Mouse (Mus musculus): Measurements from ENCODE around the gene Dnah11. TPM values are rescaled to one million over a fixed set of nuclear protein-coding genes. Genes with fewer than 3 reads are reported as not detected.
"Not testable (repeated sequence)": the region's sequence is repeated elsewhere in the genome, so short reads cannot be mapped to it uniquely, and the experiment has no call there.

Dnah11 gene
- polyA plus RNA-seq, 1 experiment from 2014 or later: 0.74 TPM

- H3K27me3 ChIP-seq (ENCODE audit: control insufficient read depth, insufficient read depth, low read length); H3K9me3 ChIP-seq (ENCODE audit: control insufficient read depth, low read length); H3K27ac ChIP-seq; H3K4me1 ChIP-seq (replicated peaks; ENCODE audit: control insufficient read depth, insufficient read depth, low read length); H3K36me3 ChIP-seq (replicated peaks; ENCODE audit: control insufficient read depth, insufficient read depth); ATAC-seq (ENCODE audit: low FRiP score); H3K4me3 ChIP-seq (replicated peaks; ENCODE audit: low read length); DNase-seq (ENCODE audit: low spot score); H3K4me2 ChIP-seq (replicated peaks); H3K9ac ChIP-seq: not testable (repeated sequence)
- WGBS: 74% methylated on average over 4 of the region's 4 CpGs
These were observed 293.5 kb downstream of the Dnah11 start for GRCm38 (mm10) chr12:117905232-117905840.

DNA sequence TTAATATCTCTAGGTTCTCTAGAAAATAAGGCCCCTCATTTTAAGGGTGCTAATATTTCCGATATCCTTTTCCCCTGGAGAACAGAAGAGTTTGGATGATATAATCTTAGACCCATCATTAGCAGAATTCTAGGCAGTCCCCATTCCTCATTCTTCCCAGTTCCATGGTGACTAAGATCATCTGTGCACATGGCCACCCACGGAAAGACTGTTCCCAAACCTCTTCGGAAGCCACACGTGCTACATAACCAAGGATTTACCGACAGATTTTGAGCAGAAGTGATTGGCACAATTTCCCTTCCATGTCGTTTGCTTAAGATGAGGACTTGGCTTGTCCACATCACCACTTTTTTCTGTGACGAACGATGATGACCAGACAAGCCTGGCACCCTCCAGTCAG is 295.2 kb downstream of the Dnah11 start:
- Histone ChIP-seq H3K9ac (no peak overlapping the region), H3K9me3 (ENCODE audit: control insufficient read depth, low read length) (no peaks in the 10 kb centered on the region), H3K4me1 (replicated peaks; ENCODE audit: control insufficient read depth, insufficient read depth, low read length) (no peaks in the 10 kb centered on the region), H3K27ac (no peak overlapping the region), H3K4me3 (replicated peaks; ENCODE audit: low read length) (no peak overlapping the region), H3K36me3 (replicated peaks; ENCODE audit: control insufficient read depth, insufficient read depth) (no peaks in the 10 kb centered on the region), H3K4me2 (replicated peaks) (no peak overlapping the region), H3K27me3 (ENCODE audit: control insufficient read depth, insufficient read depth, low read length) (no peaks in the 10 kb centered on the region)
- DNase-seq (ENCODE audit: low spot score): no peak
- WGBS: 90% methylated on average over 8 of the region's 8 CpGs
- no peak for ATAC-seq (ENCODE audit: low FRiP score)

GRCm38 (mm10) chr12:117901352-117901751 is 297.5 kb downstream of the Dnah11 start:
- H3K4me3 ChIP-seq (replicated peaks; ENCODE audit: low read length); H3K9ac ChIP-seq; ATAC-seq (ENCODE audit: low FRiP score); H3K4me1 ChIP-seq (replicated peaks; ENCODE audit: control insufficient read depth, insufficient read depth, low read length); DNase-seq (ENCODE audit: low spot score); H3K9me3 ChIP-seq (ENCODE audit: control insufficient read depth, low read length); H3K27ac ChIP-seq; H3K4me2 ChIP-seq (replicated peaks); H3K36me3 ChIP-seq (replicated peaks; ENCODE audit: control insufficient read depth, insufficient read depth); H3K27me3 ChIP-seq (ENCODE audit: control insufficient read depth, insufficient read depth, low read length): not testable (repeated sequence)
- WGBS: 52% methylated on average over 1 of the region's 4 CpGs

- H3K4me2 ChIP-seq (replicated peaks); H3K36me3 ChIP-seq (replicated peaks; ENCODE audit: control insufficient read depth, insufficient read depth); H3K27ac ChIP-seq; H3K9me3 ChIP-seq (ENCODE audit: control insufficient read depth, low read length); H3K9ac ChIP-seq; DNase-seq (ENCODE audit: low spot score); ATAC-seq (ENCODE audit: low FRiP score); H3K4me1 ChIP-seq (replicated peaks; ENCODE audit: control insufficient read depth, insufficient read depth, low read length); H3K27me3 ChIP-seq (ENCODE audit: control insufficient read depth, insufficient read depth, low read length); H3K4me3 ChIP-seq (replicated peaks; ENCODE audit: low read length): not testable (repeated sequence)
- no CpG with 5 or more reads among the region's 4 CpGs for WGBS
These were observed 298.0 kb downstream of the Dnah11 start for GRCm38 (mm10) chr12:117900798-117901197.

DNA sequence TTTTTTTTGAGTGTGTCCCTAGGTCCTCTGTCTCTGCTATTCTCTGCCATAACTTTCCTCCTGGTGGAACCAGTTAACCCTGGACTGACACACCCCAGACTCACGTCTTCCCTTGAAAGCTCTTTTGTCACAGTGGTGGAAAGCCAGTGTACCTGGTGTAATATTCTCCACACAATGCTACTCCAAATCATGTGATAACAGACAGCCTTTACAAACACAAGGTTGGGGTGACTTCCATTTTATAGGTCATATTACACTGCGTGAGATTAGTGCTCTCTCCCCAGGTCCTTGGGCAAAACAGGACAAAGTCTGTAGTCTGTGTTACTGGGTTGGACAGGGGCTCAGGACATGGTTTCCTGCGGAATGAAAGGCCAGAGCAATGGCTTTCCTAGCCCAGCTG is 311.4 kb downstream of the Dnah11 start:
- Histone ChIP-seq H3K4me2 (replicated peaks) (no peak overlapping the region), H3K4me3 (replicated peaks; ENCODE audit: low read length) (no peak overlapping the region), H3K27me3 (ENCODE audit: control insufficient read depth, insufficient read depth, low read length) (no peaks in the 10 kb centered on the region), H3K9ac (no peak overlapping the region), H3K27ac (no peak overlapping the region), H3K36me3 (replicated peaks; ENCODE audit: control insufficient read depth, insufficient read depth) (no peaks in the 10 kb centered on the region), H3K4me1 (replicated peaks; ENCODE audit: control insufficient read depth, insufficient read depth, low read length) (no peaks in the 10 kb centered on the region), H3K9me3 (ENCODE audit: control insufficient read depth, low read length) (no peaks in the 10 kb centered on the region)
- 89% methylated on average over 3 of the region's 3 CpGs for WGBS
- ATAC-seq (ENCODE audit: low FRiP score) (no peak), DNase-seq (ENCODE audit: low spot score) (no peak)

GRCm38 (mm10) chr12:117884627-117885026 is 314.2 kb downstream of the Dnah11 start:
- H3K9me3 ChIP-seq (ENCODE audit: control insufficient read depth, low read length): no peaks in the 10 kb centered on the region
- no peaks in the 10 kb centered on the region for H3K36me3 ChIP-seq (replicated peaks; ENCODE audit: control insufficient read depth, insufficient read depth)
- no peaks in the 10 kb centered on the region for H3K4me1 ChIP-seq (replicated peaks; ENCODE audit: control insufficient read depth, insufficient read depth, low read length)
- H3K4me2 ChIP-seq (replicated peaks): no peak overlapping the region
- H3K4me3 ChIP-seq (replicated peaks; ENCODE audit: low read length): no peak overlapping the region
- H3K27me3 ChIP-seq (ENCODE audit: control insufficient read depth, insufficient read depth, low read length): no peaks in the 10 kb centered on the region
- no peak overlapping the region for H3K9ac ChIP-seq
- 94% methylated on average over 2 of the region's 2 CpGs for WGBS
- H3K27ac ChIP-seq: no peak overlapping the region
- DNase-seq (ENCODE audit: low spot score) (no peak), ATAC-seq (ENCODE audit: low FRiP score) (no peak)

DNA sequence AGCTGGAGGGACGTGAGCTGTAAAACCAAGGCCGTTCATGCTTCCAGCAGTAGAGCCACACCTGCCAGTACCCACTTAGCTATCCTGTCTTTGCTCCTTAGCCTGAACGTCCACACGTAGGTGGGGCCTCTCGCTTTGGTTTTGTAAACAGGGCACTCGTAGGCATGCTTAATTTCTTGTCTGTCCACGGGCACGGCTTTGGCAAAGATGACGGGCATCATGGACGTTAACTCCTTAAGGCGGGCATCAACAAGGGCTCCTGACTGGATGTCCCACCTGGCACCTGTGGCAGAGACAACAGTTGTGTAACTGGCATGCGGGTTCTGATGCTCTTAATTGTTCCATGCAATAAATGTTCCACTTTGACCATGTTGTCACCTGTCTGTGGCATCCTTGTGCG is 320.5 kb downstream of the Dnah11 start:
- DNase-seq (ENCODE audit: low spot score): no peak
- 96% methylated on average over 13 of the region's 13 CpGs for WGBS
- no peak overlapping the region for H3K27ac ChIP-seq
- H3K36me3 ChIP-seq (replicated peaks; ENCODE audit: control insufficient read depth, insufficient read depth): no peaks in the 10 kb centered on the region
- H3K9me3 ChIP-seq (ENCODE audit: control insufficient read depth, low read length): no peaks in the 10 kb centered on the region
- no peak for ATAC-seq (ENCODE audit: low FRiP score)
- no peaks in the 10 kb centered on the region for H3K27me3 ChIP-seq (ENCODE audit: control insufficient read depth, insufficient read depth, low read length)
- H3K4me3 ChIP-seq (replicated peaks; ENCODE audit: low read length): no peak overlapping the region
- no peaks in the 10 kb centered on the region for H3K4me1 ChIP-seq (replicated peaks; ENCODE audit: control insufficient read depth, insufficient read depth, low read length)
- no peak overlapping the region for H3K9ac ChIP-seq
- no peak overlapping the region for H3K4me2 ChIP-seq (replicated peaks)

GRCm38 (mm10) chr12:117872265-117872664 is 326.6 kb downstream of the Dnah11 start:
- Histone ChIP-seq H3K9ac (no peak overlapping the region), H3K4me1 (replicated peaks; ENCODE audit: control insufficient read depth, insufficient read depth, low read length) (no peaks in the 10 kb centered on the region), H3K9me3 (ENCODE audit: control insufficient read depth, low read length) (no peaks in the 10 kb centered on the region), H3K27ac (no peak overlapping the region), H3K4me3 (replicated peaks; ENCODE audit: low read length) (no peak overlapping the region), H3K4me2 (replicated peaks) (no peak overlapping the region), H3K27me3 (ENCODE audit: control insufficient read depth, insufficient read depth, low read length) (no peaks in the 10 kb centered on the region), H3K36me3 (replicated peaks; ENCODE audit: control insufficient read depth, insufficient read depth) (no peaks in the 10 kb centered on the region)
- ATAC-seq (ENCODE audit: low FRiP score): no peak
- 67% methylated on average over 5 of the region's 5 CpGs for WGBS
- DNase-seq (ENCODE audit: low spot score): no peak

- Histone ChIP-seq H3K27ac (no peak overlapping the region), H3K4me3 (replicated peaks; ENCODE audit: low read length) (no peak overlapping the region), H3K9ac (no peak overlapping the region), H3K9me3 (ENCODE audit: control insufficient read depth, low read length) (no peaks in the 10 kb centered on the region), H3K4me2 (replicated peaks) (no peak overlapping the region), H3K27me3 (ENCODE audit: control insufficient read depth, insufficient read depth, low read length) (no peaks in the 10 kb centered on the region), H3K4me1 (replicated peaks; ENCODE audit: control insufficient read depth, insufficient read depth, low read length) (no peaks in the 10 kb centered on the region), H3K36me3 (replicated peaks; ENCODE audit: control insufficient read depth, insufficient read depth) (no peaks in the 10 kb centered on the region)
- WGBS: 91% methylated on average over 4 of the region's 4 CpGs
- ATAC-seq (ENCODE audit: low FRiP score) (no peak), DNase-seq (ENCODE audit: low spot score) (no peak)
These were observed 330.9 kb downstream of the Dnah11 start for GRCm38 (mm10) chr12:117867708-117868564.

Data from hindbrain, embryonic 14.5 days (tissue).